Mouse (Mus musculus): ENCODE results near the gene Vamp5. TPM values are rescaled to one million over a fixed set of nuclear protein-coding genes. Genes with fewer than 3 reads are reported as not detected.

Vamp5 gene
- polyA plus RNA-seq, 1 experiment: 5.3 TPM

DNA sequence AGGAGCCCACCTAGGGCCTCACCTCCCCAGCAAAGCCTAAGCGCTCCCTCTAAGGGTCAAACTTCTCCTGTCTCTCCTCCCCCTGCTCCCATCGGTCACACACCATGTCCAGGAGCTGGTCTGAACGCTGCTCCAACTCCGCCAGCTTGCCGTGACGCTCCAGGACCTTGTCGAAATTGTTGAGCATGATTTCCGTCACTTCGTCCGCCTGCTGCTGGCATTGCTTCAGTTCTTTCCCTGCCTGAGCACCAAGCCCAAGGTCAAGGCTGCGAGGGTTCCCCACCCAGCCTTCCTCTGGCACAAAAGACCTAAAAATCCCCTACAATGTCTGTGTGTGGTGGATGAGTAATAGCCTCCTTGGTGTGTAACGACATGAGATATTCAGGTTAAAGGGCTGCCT, 10.2 kb downstream of the Vamp5 start:
- no peak for TF ChIP-seq POLR2A (IDR thresholded peaks at IDR 0.05; ENCODE audit: borderline replicate concordance, low read depth, low read length)
- TF ChIP-seq CTCF (IDR thresholded peaks at IDR 0.05; ENCODE audit: low read depth, low read length): no peak
- H3K27ac ChIP-seq (ENCODE audit: insufficient read depth, low read depth, low read length): no peak overlapping the region
- peaks cover 9% of the 10 kb centered on the region for H3K4me1 ChIP-seq (ENCODE audit: control insufficient read depth, insufficient read depth, low read length)
- H3K4me3 ChIP-seq (ENCODE audit: insufficient read depth, low read length): no peak overlapping the region

DNA sequence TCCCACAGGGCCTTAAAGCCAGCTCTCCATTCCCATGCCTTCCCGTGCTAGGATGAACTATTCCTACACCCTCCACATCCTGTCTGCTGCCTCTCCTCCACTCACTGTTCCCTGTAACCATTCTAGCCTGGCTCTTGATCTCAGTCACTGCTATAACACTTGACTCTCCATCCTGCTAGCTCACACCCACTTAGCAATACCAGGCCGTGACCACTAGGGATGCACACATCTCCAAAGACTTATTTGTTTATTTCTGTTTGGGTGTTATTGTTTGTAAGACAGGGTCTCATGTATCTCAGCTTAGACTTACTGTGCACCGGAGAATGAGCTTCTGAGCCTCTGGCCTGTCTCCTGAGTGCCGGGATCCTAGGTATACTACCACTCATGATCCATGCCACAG, 10.7 kb downstream of the Vamp5 start:
- Histone ChIP-seq H3K4me3 (ENCODE audit: insufficient read depth, low read length) (no peak overlapping the region), H3K27ac (ENCODE audit: insufficient read depth, low read depth, low read length) (no peak overlapping the region), H3K4me1 (ENCODE audit: control insufficient read depth, insufficient read depth, low read length) (peaks cover 4% of the 10 kb centered on the region; the same call in 1 of the 2 replicates)
- TF ChIP-seq POLR2A (IDR thresholded peaks at IDR 0.05; ENCODE audit: borderline replicate concordance, low read depth, low read length) (no peak), CTCF (IDR thresholded peaks at IDR 0.05; ENCODE audit: low read depth, low read length) (no peak)

DNA sequence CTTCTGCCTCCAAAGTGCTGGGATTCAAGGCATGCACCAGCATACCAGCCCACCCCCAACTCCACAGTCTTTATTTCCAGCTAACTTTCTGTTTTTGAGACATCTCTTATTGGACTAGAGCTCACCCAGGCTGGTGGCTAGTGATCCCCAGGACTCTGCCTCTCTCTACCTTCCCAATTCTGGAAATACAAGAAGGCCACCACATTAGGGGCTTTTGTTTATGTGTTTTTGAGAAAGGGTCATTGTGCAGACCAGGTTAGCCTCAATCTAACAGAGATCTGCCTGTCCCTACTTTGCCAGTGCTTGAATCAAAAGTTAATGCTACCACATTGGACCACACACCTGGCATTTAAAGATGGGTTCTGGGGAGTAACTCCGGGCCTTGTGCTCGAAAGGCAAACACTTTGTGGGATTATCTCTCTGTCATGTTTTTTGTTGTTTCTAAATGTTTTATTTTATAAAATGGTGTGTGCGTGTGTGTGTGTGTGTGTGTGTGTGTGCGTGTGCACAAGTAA, 12.8 kb downstream of the Vamp5 start:
- TF ChIP-seq CTCF (IDR thresholded peaks at IDR 0.05; ENCODE audit: low read depth, low read length) (no peak), POLR2A (IDR thresholded peaks at IDR 0.05; ENCODE audit: borderline replicate concordance, low read depth, low read length) (no peak)
- peaks cover 4% of the 10 kb centered on the region; the same call in 1 of the 2 replicates for H3K4me1 ChIP-seq (ENCODE audit: control insufficient read depth, insufficient read depth, low read length)
- H3K4me3 ChIP-seq (ENCODE audit: insufficient read depth, low read length): no peak overlapping the region

DNA sequence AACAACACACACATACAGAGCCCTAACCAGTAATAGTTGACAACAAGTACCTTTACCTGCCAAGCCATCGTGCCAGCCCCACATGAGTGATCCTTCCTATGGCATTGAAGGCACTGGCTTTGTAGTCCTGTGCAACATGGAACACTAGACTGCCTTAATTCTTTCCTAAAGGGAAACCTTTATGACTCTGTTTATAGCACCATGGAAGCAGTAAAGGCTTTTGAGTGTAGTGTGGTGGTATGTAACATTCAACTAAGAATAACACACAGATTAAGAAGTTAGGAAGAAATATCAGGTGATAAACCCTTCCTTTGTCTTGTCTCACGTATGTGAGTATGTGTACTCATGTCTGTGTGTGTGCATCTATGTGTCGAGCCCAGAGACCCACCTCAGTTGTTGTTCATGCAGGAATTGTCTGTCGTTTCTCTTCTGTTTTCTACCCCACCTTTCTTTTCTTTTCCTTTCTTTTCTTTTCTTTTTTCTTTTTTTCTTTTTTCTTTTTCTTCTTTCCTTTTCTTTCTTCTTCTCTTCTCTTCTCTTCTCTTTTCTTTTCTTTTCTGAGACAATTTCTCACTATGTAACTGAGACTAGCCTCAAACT, 13.3 kb downstream of the Vamp5 start, which contains the start of gene Rnf181:
TSS of gene Rnf181 (minus strand) at position 113 of the 600 bp plus-strand sequence.
- TF ChIP-seq CTCF (IDR thresholded peaks at IDR 0.05; ENCODE audit: low read depth, low read length) (no peak), POLR2A (IDR thresholded peaks at IDR 0.05; ENCODE audit: borderline replicate concordance, low read depth, low read length) (no peak)
- H3K27ac ChIP-seq (ENCODE audit: insufficient read depth, low read depth, low read length): no peak within 1 kb of the TSS
- H3K4me1 ChIP-seq (ENCODE audit: control insufficient read depth, insufficient read depth, low read length): peaks cover 4% of the 10 kb centered on the region; the same call in 1 of the 2 replicates
- H3K4me3 ChIP-seq (ENCODE audit: insufficient read depth, low read length): no peak within 1 kb of the TSS

More for the DNA sequence above, 12.8 kb downstream of the Vamp5 start:
- H3K27ac ChIP-seq (ENCODE audit: insufficient read depth, low read depth, low read length): no peak overlapping the region

DNA sequence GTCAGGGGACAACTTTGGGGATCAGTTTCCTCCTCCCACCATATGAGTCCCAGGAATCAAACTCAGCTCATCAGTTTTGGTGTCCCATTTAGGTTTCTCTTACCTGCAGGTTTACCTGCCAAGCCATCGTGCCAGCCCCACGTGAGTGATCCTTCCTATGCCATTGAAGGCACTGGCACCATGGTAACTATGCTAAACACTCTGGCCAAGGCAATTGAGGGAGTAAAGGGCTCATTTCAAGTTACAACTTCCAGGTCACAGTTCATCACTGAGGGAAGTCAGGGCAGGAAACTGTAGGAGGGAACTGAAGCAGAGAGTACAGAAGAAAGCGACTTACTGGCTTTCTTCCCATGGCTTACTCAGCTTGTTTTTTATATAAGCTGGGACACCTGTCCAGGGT, 14.0 kb downstream of the Vamp5 start:
- no peak overlapping the region for H3K27ac ChIP-seq (ENCODE audit: insufficient read depth, low read depth, low read length)
- peaks cover 5% of the 10 kb centered on the region for H3K4me1 ChIP-seq (ENCODE audit: control insufficient read depth, insufficient read depth, low read length)
- TF ChIP-seq CTCF (IDR thresholded peaks at IDR 0.05; ENCODE audit: low read depth, low read length) (no peak), POLR2A (IDR thresholded peaks at IDR 0.05; ENCODE audit: borderline replicate concordance, low read depth, low read length) (no peak)
- no peak overlapping the region for H3K4me3 ChIP-seq (ENCODE audit: insufficient read depth, low read length)

DNA sequence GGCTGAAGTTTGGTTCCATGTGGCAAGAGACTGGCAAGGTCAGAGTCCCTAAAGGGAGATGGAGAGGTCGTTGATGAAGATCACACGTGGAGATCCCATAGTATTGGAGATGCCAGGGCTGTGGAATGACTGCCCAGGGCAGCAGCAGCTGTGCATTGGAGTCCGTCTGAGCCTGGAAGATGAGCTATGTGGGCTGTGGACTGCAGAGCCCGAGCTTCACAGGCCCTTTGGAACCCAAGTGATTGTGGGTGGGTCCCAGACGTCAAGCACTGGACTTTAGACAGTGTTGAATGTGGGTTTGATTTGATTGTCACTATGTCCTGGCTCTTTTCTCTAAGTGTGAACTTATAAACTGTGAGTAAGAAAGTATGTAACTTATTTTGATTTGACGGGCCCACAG, 15.3 kb downstream of the Vamp5 start:
- TF ChIP-seq POLR2A (IDR thresholded peaks at IDR 0.05; ENCODE audit: borderline replicate concordance, low read depth, low read length) (no peak), CTCF (IDR thresholded peaks at IDR 0.05; ENCODE audit: low read depth, low read length) (no peak)
- Histone ChIP-seq H3K4me3 (ENCODE audit: insufficient read depth, low read length) (no peak overlapping the region), H3K4me1 (ENCODE audit: control insufficient read depth, insufficient read depth, low read length) (peaks cover 10% of the 10 kb centered on the region), H3K27ac (ENCODE audit: insufficient read depth, low read depth, low read length) (no peak overlapping the region)

DNA sequence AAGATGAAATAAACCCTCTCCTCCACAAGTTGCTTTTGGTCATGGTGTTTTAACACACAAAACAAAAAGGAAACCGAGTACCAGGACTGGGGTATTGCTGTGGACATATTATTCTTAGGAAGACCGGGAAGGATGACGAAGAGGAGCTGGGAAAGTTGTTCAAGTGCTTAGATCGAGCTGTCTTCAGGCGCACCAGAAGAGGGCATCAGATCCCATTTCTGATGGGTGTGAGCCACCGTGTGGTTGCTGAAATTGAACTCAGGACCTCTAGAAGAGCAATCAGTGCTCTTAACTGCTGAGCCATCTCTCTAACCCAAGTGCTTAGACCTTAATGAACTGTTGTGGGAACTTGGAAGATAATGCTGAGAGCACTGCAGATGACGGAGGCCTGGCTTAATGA, 16.3 kb downstream of the Vamp5 start:
- H3K4me3 ChIP-seq (ENCODE audit: insufficient read depth, low read length): no peak overlapping the region
- TF ChIP-seq POLR2A (IDR thresholded peaks at IDR 0.05; ENCODE audit: borderline replicate concordance, low read depth, low read length) (no peak), CTCF (IDR thresholded peaks at IDR 0.05; ENCODE audit: low read depth, low read length) (no peak)
- no peak overlapping the region for H3K27ac ChIP-seq (ENCODE audit: insufficient read depth, low read depth, low read length)
- H3K4me1 ChIP-seq (ENCODE audit: control insufficient read depth, insufficient read depth, low read length): peaks cover 10% of the 10 kb centered on the region

DNA sequence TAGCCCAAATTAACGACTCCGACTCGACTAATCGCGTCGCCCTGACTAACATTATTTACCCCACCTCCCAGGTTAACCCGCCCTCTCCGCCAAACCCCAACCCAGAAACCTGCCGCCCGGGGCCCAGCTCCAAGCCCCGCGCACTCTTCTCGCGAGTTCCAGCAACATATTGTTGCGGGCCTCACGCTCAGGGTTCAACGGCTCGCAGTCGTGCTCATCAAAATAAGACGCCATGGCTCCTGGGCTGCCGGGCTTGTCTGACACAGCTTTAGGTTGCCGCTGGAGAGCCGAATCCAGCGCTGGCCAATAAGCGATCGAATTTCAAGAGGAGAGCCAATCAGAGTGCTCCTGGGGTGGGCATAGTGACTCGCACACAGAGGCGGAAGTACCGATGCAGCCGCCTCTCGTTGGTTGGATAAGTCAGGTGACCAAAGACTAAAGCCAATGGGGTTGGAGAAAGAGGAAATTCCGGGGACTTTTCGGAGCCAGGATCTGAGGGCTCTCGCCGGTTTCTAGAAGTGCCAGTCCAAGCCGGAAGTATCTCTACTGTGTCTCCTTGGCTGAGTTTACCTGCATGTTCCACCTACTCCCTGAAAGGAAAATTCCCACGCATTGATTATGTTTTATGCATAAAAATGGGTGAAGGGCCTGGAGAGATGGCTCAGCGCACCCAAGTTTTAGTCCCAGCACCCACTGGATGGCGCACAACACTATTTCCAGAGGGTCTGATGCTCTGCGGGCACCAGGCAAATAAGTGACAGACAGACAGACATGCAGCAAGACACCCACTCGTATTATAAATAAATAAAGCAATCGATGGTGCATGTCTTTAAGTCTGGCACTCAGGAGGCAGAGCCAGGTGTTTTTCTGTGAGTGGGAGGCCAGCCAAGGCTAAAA, 17.9 kb downstream of the Vamp5 start:
- peak overlapping the region; percentile 91 for H3K4me3 ChIP-seq (ENCODE audit: insufficient read depth, low read length)
- H3K27ac ChIP-seq (ENCODE audit: insufficient read depth, low read depth, low read length): peak overlapping the region; percentile 64
- peaks cover 10% of the 10 kb centered on the region for H3K4me1 ChIP-seq (ENCODE audit: control insufficient read depth, insufficient read depth, low read length)
- TF ChIP-seq CTCF (IDR thresholded peaks at IDR 0.05; ENCODE audit: low read depth, low read length): peak; percentile 65
- 0 out of 2 replicates have a peak, but pooled peaks have one; percentile 69 for TF ChIP-seq POLR2A (IDR thresholded peaks at IDR 0.05; ENCODE audit: borderline replicate concordance, low read depth, low read length)

DNA sequence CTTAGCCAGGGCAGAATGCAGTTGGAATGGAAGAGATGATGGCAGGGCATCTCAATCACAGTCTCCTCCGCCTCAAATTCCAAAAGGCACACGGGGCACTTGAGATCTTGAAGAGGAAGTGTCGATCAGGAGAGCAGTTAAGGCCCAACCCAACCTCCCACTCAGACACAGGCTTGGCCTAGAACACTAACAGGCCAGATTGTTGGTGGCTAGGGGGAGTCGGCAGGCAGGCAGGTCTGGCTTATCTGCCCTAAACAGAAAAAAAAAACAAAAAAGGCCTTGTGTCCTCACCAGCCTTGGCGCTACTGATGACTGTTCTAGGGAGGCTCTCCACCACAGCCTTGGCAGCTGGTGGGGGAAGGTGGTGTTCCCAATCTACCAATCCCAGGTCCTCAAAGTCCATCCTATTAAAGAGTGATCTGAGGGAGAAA, 19.1 kb downstream of the Vamp5 start:
- Histone ChIP-seq H3K27ac (ENCODE audit: insufficient read depth, low read depth, low read length) (no peak overlapping the region), H3K4me3 (ENCODE audit: insufficient read depth, low read length) (peak overlapping the region; percentile 91), H3K4me1 (ENCODE audit: control insufficient read depth, insufficient read depth, low read length) (peaks cover 5% of the 10 kb centered on the region)
- TF ChIP-seq POLR2A (IDR thresholded peaks at IDR 0.05; ENCODE audit: borderline replicate concordance, low read depth, low read length) (no peak), CTCF (IDR thresholded peaks at IDR 0.05; ENCODE audit: low read depth, low read length) (no peak)

DNA sequence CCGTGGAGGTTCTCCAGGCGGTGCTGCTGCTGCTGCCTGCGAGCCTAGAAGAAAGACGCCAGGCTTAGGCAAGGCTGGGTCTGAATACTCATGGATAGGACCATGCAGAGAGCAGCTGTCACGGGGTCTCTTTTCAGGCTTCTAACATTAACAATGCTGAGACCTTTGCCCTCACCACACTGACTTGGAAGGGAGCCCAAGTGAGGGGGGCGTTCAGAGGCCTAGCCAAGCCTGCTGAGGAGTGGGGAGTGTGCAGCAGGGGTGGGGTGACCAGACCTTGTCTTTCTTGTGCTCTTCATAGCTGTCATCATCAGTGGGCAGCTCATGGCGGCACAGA, 19.7 kb downstream of the Vamp5 start:
- Histone ChIP-seq H3K4me1 (ENCODE audit: control insufficient read depth, insufficient read depth, low read length) (peaks cover 5% of the 10 kb centered on the region), H3K27ac (ENCODE audit: insufficient read depth, low read depth, low read length) (no peak overlapping the region), H3K4me3 (ENCODE audit: insufficient read depth, low read length) (no peak overlapping the region)
- TF ChIP-seq CTCF (IDR thresholded peaks at IDR 0.05; ENCODE audit: low read depth, low read length) (no peak), POLR2A (IDR thresholded peaks at IDR 0.05; ENCODE audit: borderline replicate concordance, low read depth, low read length) (no peak)
